Mouse (Mus musculus): ENCODE results near the gene Cenpb. TPM values are rescaled to one million over a fixed set of nuclear protein-coding genes. Genes with fewer than 3 reads are reported as not detected.

The Cenpb gene
- polyA plus RNA-seq, 1 experiment, result 31.2 TPM

DNA sequence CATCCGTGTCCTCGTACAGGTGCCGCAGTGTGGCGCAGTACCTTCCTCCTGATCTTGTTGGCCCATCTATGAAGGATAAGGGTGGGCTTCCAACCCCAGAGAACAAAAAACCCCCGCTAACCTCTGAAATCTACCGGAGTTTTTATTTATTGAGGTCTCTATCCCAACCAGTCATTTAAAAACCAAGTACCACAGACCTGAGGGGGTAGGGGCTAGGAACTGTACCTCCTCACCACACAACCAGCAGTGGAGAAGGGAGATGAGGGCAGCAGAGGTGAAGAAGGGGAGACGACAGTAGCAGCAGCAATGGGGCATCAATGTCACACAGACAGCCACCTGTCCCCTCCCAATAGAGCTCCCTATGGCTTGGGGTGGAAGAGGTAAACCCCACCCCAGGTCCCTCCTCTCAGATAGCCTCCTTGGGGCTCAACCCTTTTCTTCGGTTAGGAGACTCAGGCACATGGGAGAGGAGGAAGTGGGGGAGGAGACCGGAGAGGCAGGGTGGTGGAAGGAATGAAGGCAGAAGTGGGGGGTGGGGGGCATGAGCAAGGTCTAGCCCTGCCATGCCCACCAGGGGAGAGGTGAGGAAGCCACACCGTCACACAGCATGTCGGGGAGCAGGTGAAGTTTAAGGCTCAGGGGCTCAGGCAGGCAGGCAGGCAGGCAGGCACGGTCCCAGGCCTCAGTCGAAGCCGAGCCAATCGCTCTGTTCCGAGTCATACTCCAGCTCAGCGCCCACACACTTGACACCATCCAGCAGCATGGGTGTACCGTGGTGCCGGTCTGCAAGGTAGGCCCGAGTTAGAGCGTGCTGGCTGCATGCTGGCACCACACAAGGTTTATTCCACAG lies 33.4 kb downstream of the Cenpb start:
- Histone ChIP-seq H3K4me3 (ENCODE audit: extremely low read depth, insufficient read depth, insufficient read length) (no peak overlapping the region), H3K27me3 (ENCODE audit: control insufficient read depth, insufficient read depth, low read length) (no peaks in the 10 kb centered on the region), H3K4me1 (ENCODE audit: control insufficient read depth, insufficient read depth, insufficient read length) (no peaks in the 10 kb centered on the region), H3K36me3 (ENCODE audit: control insufficient read depth, insufficient read depth, low read length) (peaks cover 13% of the 10 kb centered on the region; the same call in 1 of the 2 replicates), H3K27ac (ENCODE audit: insufficient read depth, low read length) (no peak overlapping the region)
- TF ChIP-seq CTCF (IDR thresholded peaks at IDR 0.05; ENCODE audit: extremely low read depth, insufficient read depth, insufficient read length, insufficient replicate concordance) (no peak), POLR2A (IDR thresholded peaks at IDR 0.05; ENCODE audit: low read depth, low read length) (no peak)
- no peak for DNase-seq (ENCODE audit: low read depth in 1 of 2, low spot score in 2 of 2)
- 84% methylated on average over 21 of the region's 21 CpGs for WGBS

DNA sequence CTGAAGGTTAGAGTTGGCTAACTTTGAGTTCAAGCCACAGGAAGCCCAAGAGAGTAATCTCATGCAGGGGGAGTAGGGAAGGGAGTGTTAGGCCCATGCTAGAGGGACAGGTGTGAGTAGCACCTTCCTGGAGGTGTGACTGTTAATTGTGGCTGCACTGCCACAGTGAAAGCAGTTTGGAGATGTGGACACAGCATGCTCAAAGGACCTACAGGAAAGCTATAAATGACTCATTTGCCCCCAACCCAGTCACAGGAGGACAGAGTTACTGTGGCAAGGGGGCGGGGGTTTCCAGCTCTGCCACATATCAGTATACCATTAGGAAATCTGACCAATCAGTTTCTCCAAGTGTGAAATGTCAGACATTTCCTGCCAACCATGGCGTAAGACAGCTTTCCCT lies 34.3 kb downstream of the Cenpb start:
- Histone ChIP-seq H3K4me1 (ENCODE audit: control insufficient read depth, insufficient read depth, insufficient read length) (no peaks in the 10 kb centered on the region), H3K36me3 (ENCODE audit: control insufficient read depth, insufficient read depth, low read length) (peaks cover 13% of the 10 kb centered on the region; the same call in 1 of the 2 replicates), H3K27me3 (ENCODE audit: control insufficient read depth, insufficient read depth, low read length) (no peaks in the 10 kb centered on the region), H3K27ac (ENCODE audit: insufficient read depth, low read length) (no peak overlapping the region), H3K4me3 (ENCODE audit: extremely low read depth, insufficient read depth, insufficient read length) (no peak overlapping the region)
- TF ChIP-seq CTCF (IDR thresholded peaks at IDR 0.05; ENCODE audit: extremely low read depth, insufficient read depth, insufficient read length, insufficient replicate concordance) (no peak), POLR2A (IDR thresholded peaks at IDR 0.05; ENCODE audit: low read depth, low read length) (no peak)
- DNase-seq (ENCODE audit: low read depth in 1 of 2, low spot score in 2 of 2), result no peak
- WGBS, result 91% methylated on average over 2 of the region's 2 CpGs

DNA sequence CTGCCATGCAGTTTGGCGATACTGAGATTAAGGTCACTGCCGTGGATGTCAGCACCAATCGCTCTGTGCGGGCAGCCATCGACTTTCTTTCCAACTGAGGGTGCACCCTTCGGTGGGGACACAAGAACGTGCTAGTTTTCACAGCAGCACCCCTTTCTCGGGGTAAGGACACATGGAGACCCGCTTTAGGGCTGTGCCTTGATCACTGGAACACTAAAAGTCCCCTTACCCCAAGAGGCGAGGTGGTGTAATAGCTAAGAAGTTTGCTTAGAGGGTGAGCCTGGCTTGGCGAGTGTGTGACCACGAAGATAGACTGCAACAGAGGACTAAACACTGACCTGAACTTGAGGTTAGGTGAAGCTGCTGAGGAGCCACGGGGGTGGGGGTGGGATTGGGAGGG lies 34.7 kb downstream of the Cenpb start:
- no peak for TF ChIP-seq POLR2A (IDR thresholded peaks at IDR 0.05; ENCODE audit: low read depth, low read length)
- no peak for TF ChIP-seq CTCF (IDR thresholded peaks at IDR 0.05; ENCODE audit: extremely low read depth, insufficient read depth, insufficient read length, insufficient replicate concordance)
- Histone ChIP-seq H3K27ac (ENCODE audit: insufficient read depth, low read length) (no peak overlapping the region), H3K4me3 (ENCODE audit: extremely low read depth, insufficient read depth, insufficient read length) (no peak overlapping the region), H3K4me1 (ENCODE audit: control insufficient read depth, insufficient read depth, insufficient read length) (no peaks in the 10 kb centered on the region), H3K36me3 (ENCODE audit: control insufficient read depth, insufficient read depth, low read length) (peaks cover 13% of the 10 kb centered on the region; the same call in 1 of the 2 replicates), H3K27me3 (ENCODE audit: control insufficient read depth, insufficient read depth, low read length) (no peaks in the 10 kb centered on the region)
- DNase-seq (ENCODE audit: low read depth in 1 of 2, low spot score in 2 of 2), result no peak
- WGBS, result 87% methylated on average over 13 of the region's 13 CpGs

DNA sequence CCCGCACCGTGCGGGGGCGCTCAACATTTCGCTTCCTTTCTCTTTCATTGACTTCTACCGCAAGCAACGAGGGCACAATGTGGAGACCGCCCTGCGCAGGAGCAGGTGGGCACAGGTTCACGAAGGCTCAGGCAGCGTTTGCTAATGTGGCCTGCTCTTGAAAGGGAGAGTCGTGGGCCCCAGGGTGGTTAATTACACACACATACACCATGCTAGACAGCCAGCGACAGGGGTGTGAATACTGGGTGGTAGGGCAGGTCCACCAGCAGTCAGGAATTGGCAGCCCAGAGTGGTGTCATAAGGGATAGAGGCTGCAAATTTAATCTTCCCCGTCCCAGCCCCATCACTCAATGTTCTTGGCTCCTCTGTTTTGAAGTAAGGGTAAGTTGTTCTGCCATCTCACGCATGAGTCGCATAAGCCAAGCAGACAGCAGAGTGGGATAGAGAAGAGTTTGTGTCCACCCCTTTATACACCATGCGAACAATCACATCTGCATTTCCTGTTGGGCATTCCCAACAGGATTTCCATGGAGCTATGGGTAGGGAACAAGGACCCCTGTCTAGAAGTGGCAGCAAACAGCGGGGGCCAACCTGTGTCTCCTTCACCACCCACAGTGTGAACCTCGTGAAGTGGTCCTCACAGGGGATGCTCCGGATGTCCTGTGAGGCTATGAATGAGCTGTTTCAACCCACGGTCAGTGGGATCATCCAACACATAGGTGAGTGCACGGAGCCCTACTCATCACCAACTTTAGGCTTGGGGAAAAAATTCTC lies 36.7 kb downstream of the Cenpb start:
- 95% methylated on average over 22 of the region's 22 CpGs for WGBS
- Histone ChIP-seq H3K27ac (ENCODE audit: insufficient read depth, low read length) (no peak overlapping the region), H3K4me3 (ENCODE audit: extremely low read depth, insufficient read depth, insufficient read length) (no peak overlapping the region), H3K4me1 (ENCODE audit: control insufficient read depth, insufficient read depth, insufficient read length) (no peaks in the 10 kb centered on the region), H3K27me3 (ENCODE audit: control insufficient read depth, insufficient read depth, low read length) (no peaks in the 10 kb centered on the region), H3K36me3 (ENCODE audit: control insufficient read depth, insufficient read depth, low read length) (peaks cover 7% of the 10 kb centered on the region; the same call in 1 of the 2 replicates)
- no peak for DNase-seq (ENCODE audit: low read depth in 1 of 2, low spot score in 2 of 2)
- TF ChIP-seq POLR2A (IDR thresholded peaks at IDR 0.05; ENCODE audit: low read depth, low read length), result no peak
- TF ChIP-seq CTCF (IDR thresholded peaks at IDR 0.05; ENCODE audit: extremely low read depth, insufficient read depth, insufficient read length, insufficient replicate concordance), result no peak

DNA sequence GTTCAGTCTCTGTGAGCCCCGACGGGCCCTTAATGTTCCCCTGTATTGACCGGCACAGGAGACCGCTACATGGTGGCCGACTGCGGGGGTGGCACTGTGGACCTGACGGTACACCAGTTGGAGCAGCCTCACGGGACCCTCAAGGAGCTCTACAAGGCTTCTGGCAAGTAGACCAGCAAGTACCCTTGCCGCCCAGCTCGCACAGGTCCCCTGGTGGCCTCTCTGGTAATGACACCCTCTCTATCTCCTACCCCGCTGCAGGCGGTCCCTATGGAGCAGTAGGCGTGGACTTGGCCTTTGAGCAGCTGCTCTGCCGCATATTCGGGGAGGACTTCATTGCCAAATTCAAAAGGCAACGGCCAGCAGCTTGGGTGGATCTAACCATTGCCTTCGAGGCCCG lies 37.3 kb downstream of the Cenpb start:
- peaks cover 4% of the 10 kb centered on the region; the same call in 1 of the 2 replicates for H3K36me3 ChIP-seq (ENCODE audit: control insufficient read depth, insufficient read depth, low read length)
- WGBS, result 57% methylated on average over 18 of the region's 18 CpGs
- no peaks in the 10 kb centered on the region for H3K4me1 ChIP-seq (ENCODE audit: control insufficient read depth, insufficient read depth, insufficient read length)
- H3K27ac ChIP-seq (ENCODE audit: insufficient read depth, low read length), result no peak overlapping the region
- no peak overlapping the region for H3K4me3 ChIP-seq (ENCODE audit: extremely low read depth, insufficient read depth, insufficient read length)
- no peaks in the 10 kb centered on the region for H3K27me3 ChIP-seq (ENCODE audit: control insufficient read depth, insufficient read depth, low read length)
- TF ChIP-seq CTCF (IDR thresholded peaks at IDR 0.05; ENCODE audit: extremely low read depth, insufficient read depth, insufficient read length, insufficient replicate concordance), result peak; percentile 63; the same call in 1 of the 2 replicates
- TF ChIP-seq POLR2A (IDR thresholded peaks at IDR 0.05; ENCODE audit: low read depth, low read length), result no peak
- peak; percentile 7 to 46 for DNase-seq (ENCODE audit: low read depth in 1 of 2, low spot score in 2 of 2)

DNA sequence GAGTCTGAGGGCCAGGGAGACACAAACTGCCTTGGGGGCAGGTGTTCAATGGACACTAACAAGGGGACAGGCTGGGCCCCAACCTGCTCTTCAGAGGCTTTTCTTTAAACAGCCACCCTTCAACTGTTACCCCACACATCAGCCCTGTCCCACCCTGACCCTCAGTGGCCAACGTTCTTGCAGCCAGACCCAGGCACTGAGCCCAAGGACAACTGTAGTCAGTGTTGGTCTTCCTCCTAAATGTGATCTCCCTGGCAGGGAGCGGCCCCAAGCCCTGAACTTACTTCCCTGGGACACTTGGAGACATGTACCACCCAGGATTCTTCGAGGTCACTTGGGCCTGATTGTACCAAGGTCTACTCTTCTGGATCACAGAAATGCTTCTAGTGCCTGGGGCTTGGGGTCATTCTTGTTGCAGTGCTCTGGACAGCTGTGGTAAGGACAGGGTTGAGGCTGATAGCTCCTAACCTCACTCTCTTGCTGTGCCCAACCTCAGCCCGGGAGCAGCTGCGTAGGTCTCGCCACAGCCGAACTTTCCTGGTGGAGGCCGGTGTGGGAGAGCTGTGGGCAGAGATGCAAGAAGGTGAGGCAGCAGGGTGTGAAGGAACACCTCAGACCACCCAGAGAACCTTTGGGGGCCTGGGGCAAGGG lies 38.4 kb downstream of the Cenpb start:
- DNase-seq (ENCODE audit: low read depth in 1 of 2, low spot score in 2 of 2), result no peak
- Histone ChIP-seq H3K27me3 (ENCODE audit: control insufficient read depth, insufficient read depth, low read length) (no peaks in the 10 kb centered on the region), H3K27ac (ENCODE audit: insufficient read depth, low read length) (no peak overlapping the region), H3K4me3 (ENCODE audit: extremely low read depth, insufficient read depth, insufficient read length) (no peak overlapping the region), H3K36me3 (ENCODE audit: control insufficient read depth, insufficient read depth, low read length) (no peaks in the 10 kb centered on the region; the same call in 1 of the 2 replicates), H3K4me1 (ENCODE audit: control insufficient read depth, insufficient read depth, insufficient read length) (no peaks in the 10 kb centered on the region)
- TF ChIP-seq CTCF (IDR thresholded peaks at IDR 0.05; ENCODE audit: extremely low read depth, insufficient read depth, insufficient read length, insufficient replicate concordance) (no peak), POLR2A (IDR thresholded peaks at IDR 0.05; ENCODE audit: low read depth, low read length) (no peak)
- WGBS, result 90% methylated on average over 8 of the region's 8 CpGs
